Mouse (Mus musculus): Measurements from ENCODE around the gene Trpm4.

The Trpm4 gene

GRCm38 (mm10) chr7:45346905-45347304, 13.3 kb upstream of the Trpm4 start:
- no peak for DNase-seq (ENCODE audit: low spot score)

GRCm38 (mm10) chr7:45343543-45343942, 10.0 kb upstream of the Trpm4 start:
- no peak for DNase-seq (ENCODE audit: low spot score)

- DNase-seq (ENCODE audit: low spot score): no peak
These were observed 8.5 kb upstream of the Trpm4 start for GRCm38 (mm10) chr7:45342081-45342480.

GRCm38 (mm10) chr7:45341303-45341702, 7.7 kb upstream of the Trpm4 start:
- peak; percentile 78 for DNase-seq (ENCODE audit: low spot score)

- peak; percentile 37 for DNase-seq (ENCODE audit: low spot score)
These were observed 7.1 kb upstream of the Trpm4 start for GRCm38 (mm10) chr7:45340669-45341068.

- no peak for DNase-seq (ENCODE audit: low spot score)
These were observed 6.5 kb upstream of the Trpm4 start for GRCm38 (mm10) chr7:45340066-45340442.

- DNase-seq (ENCODE audit: low spot score): peak; percentile 60
These were observed 6.0 kb upstream of the Trpm4 start for GRCm38 (mm10) chr7:45339410-45340065.

GRCm38 (mm10) chr7:45338161-45338911, 4.8 kb upstream of the Trpm4 start:
- DNase-seq (ENCODE audit: low spot score): peak; percentile 55

- no peak for DNase-seq (ENCODE audit: low spot score)
These were observed 3.9 kb upstream of the Trpm4 start for GRCm38 (mm10) chr7:45337469-45337868.

- DNase-seq (ENCODE audit: low spot score): no peak
These were observed 2.7 kb upstream of the Trpm4 start for GRCm38 (mm10) chr7:45336319-45336718.

GRCm38 (mm10) chr7:45335056-45335455, 1.5 kb upstream of the Trpm4 start, which contains the start of gene Hrc:
Hrc (plus strand) TSS chr7:45335290.
- no peak for DNase-seq (ENCODE audit: low spot score)

GRCm38 (mm10) chr7:45334605-45335004, 1.0 kb upstream of the Trpm4 start:
- DNase-seq (ENCODE audit: low spot score): no peak

- peak; percentile 44 for DNase-seq (ENCODE audit: low spot score)
These were observed 725 bp downstream of the Trpm4 start for GRCm38 (mm10) chr7:45332685-45333425.

- DNase-seq (ENCODE audit: low spot score): no peak
These were observed 2.1 kb downstream of the Trpm4 start for GRCm38 (mm10) chr7:45331502-45331901.

- DNase-seq (ENCODE audit: low spot score): no peak
These were observed 4.6 kb downstream of the Trpm4 start for GRCm38 (mm10) chr7:45328841-45329475.

GRCm38 (mm10) chr7:45325800-45326199, 7.8 kb downstream of the Trpm4 start:
- DNase-seq (ENCODE audit: low spot score): no peak

GRCm38 (mm10) chr7:45323069-45323468, 10.5 kb downstream of the Trpm4 start:
- no peak for DNase-seq (ENCODE audit: low spot score)

GRCm38 (mm10) chr7:45322245-45322644, 11.3 kb downstream of the Trpm4 start:
- no peak for DNase-seq (ENCODE audit: low spot score)

- DNase-seq (ENCODE audit: low spot score): no peak
These were observed 17.0 kb downstream of the Trpm4 start for GRCm38 (mm10) chr7:45316536-45316935.

GRCm38 (mm10) chr7:45315182-45315701, 18.3 kb downstream of the Trpm4 start:
- DNase-seq (ENCODE audit: low spot score): no peak

- no peak for DNase-seq (ENCODE audit: low spot score)
These were observed 20.1 kb downstream of the Trpm4 start for GRCm38 (mm10) chr7:45313495-45313894.

All from urinary bladder, postnatal 25 days (tissue).